Mouse (Mus musculus) myocyte (in vitro differentiated cells): ENCODE measurements around the gene Tent4b. TPM values are rescaled to one million over a fixed set of nuclear protein-coding genes. Genes with fewer than 3 reads are reported as not detected.

ENCODE experiments used
- H3K27me3 ChIP-seq: one replicate; pipeline ENCODE4 v1.6.1; 2011; ENCODE audit not compliant: control insufficient read depth, insufficient read depth, insufficient read length
- H3K36me3 ChIP-seq: one replicate; pipeline ENCODE4 v1.6.1; 2011; ENCODE audit not compliant: control insufficient read depth, insufficient read depth
- H3K4me2 ChIP-seq: one replicate; pipeline ENCODE4 v1.6.1; 2011; ENCODE audit warnings: low read depth, control low read depth
- H3K4me3 ChIP-seq: one replicate; pipeline ENCODE4 v1.5.1; 2011; ENCODE audit warnings: mild to moderate bottlenecking, control low read depth, moderate library complexity
- H3K79me2 ChIP-seq: one replicate; pipeline ENCODE4 v1.6.1; 2011; ENCODE audit not compliant: control insufficient read depth, insufficient read depth
- H3ac ChIP-seq: one replicate; pipeline ENCODE4 v1.6.1; 2011; ENCODE audit not compliant: control insufficient read depth, insufficient read length
- CEBPB ChIP-seq: IDR thresholded peaks from 2 replicates; pipeline ENCODE4 v1.6.1; 2011; ENCODE audit warnings: mild to moderate bottlenecking, moderate library complexity; ENCODE audit not compliant: poor library complexity, insufficient read depth, severe bottlenecking
- E2F4 ChIP-seq: IDR thresholded peaks from one replicate; pipeline ENCODE4 v1.6.1; 2011; ENCODE audit warnings: mild to moderate bottlenecking, control low read depth, moderate library complexity; ENCODE audit not compliant: insufficient read depth
- MAX ChIP-seq: IDR thresholded peaks from one replicate; pipeline ENCODE4 v1.6.1; 2011; ENCODE audit warnings: low read depth, mild to moderate bottlenecking, control low read depth
- MYOD1 ChIP-seq, 3 experiments: IDR thresholded peaks; one replicate each; pipeline ENCODE4 v1.6.1; 2011; ENCODE audit warnings: control low read depth in 2 of 3, low read depth in 2 of 3, mild to moderate bottlenecking in 2 of 3, moderate library complexity in 1 of 3; ENCODE audit not compliant: insufficient read length in 2 of 3, control insufficient read depth in 1 of 3
- MYOG ChIP-seq, 3 experiments: IDR thresholded peaks; one replicate each; pipeline ENCODE4 v1.6.1; 2011; ENCODE audit warnings: control low read depth in 2 of 3, low read depth in 2 of 3, mild to moderate bottlenecking in 2 of 3; ENCODE audit not compliant: insufficient read length in 2 of 3, control insufficient read depth in 1 of 3, insufficient read depth in 1 of 3
- POLR2A ChIP-seq: IDR thresholded peaks from one replicate; pipeline ENCODE4 v1.6.1; 2011; ENCODE audit warnings: low read depth, mild to moderate bottlenecking, control low read depth, moderate library complexity; ENCODE audit not compliant: insufficient read length
- POLR2AphosphoS2 ChIP-seq: IDR thresholded peaks from one replicate; pipeline ENCODE4 v1.6.1; 2011; ENCODE audit warnings: low read depth, control low read depth; ENCODE audit not compliant: insufficient read length
- REST ChIP-seq: IDR thresholded peaks from one replicate; pipeline ENCODE4 v1.6.1; 2011; ENCODE audit warnings: mild to moderate bottlenecking, control low read depth, moderate library complexity; ENCODE audit not compliant: insufficient read depth, insufficient read length
- SRF ChIP-seq: IDR thresholded peaks from one replicate; pipeline ENCODE4 v1.6.1; 2011; ENCODE audit warnings: low read depth; ENCODE audit not compliant: control insufficient read depth, insufficient read length
- TCF12 ChIP-seq: IDR thresholded peaks from one replicate; pipeline ENCODE4 v1.6.1; 2011; ENCODE audit warnings: mild to moderate bottlenecking, control low read depth; ENCODE audit not compliant: poor library complexity, insufficient read depth, severe bottlenecking
- TCF3 ChIP-seq: IDR thresholded peaks from one replicate; pipeline ENCODE4 v1.6.1; 2011; ENCODE audit warnings: low read depth, control low read depth; ENCODE audit not compliant: insufficient read length
- USF1 ChIP-seq: IDR thresholded peaks from one replicate; pipeline ENCODE4 v1.6.1; 2011; ENCODE audit warnings: low read depth, mild to moderate bottlenecking, control low read depth, moderate library complexity
- polyA plus RNA-seq: library from polyadenylated mRNA; unstranded; fragments of >200 nt; fragmentation: generic; extraction: Trizol; gene quantifications from one replicate; pipeline ENCODE4 v1.2.1, GENCODE M21; 2012; ENCODE audit warnings: missing spikeins

The Tent4b gene
- polyA plus RNA-seq, 1 experiment, result 10.7 TPM

GRCm38 (mm10) chr8:88258544-88258943 is 59.5 kb downstream of the Tent4b start:
- H3ac ChIP-seq, result no peak overlapping the region
- TF ChIP-seq MYOG (IDR thresholded peaks at IDR 0.05; ENCODE audit: control insufficient read depth in 1 of 3, insufficient read depth in 1 of 3, insufficient read length in 2 of 3, low read depth in 2 of 3), result no peak
- no peak for TF ChIP-seq TCF3
- TF ChIP-seq USF1, result no peak
- TF ChIP-seq REST, result no peak
- TF ChIP-seq MAX, result no peak
- TF ChIP-seq TCF12, result no peak
- TF ChIP-seq POLR2A, result no peak
- TF ChIP-seq E2F4, result no peak
- TF ChIP-seq SRF, result no peak
- TF ChIP-seq MYOD1 (IDR thresholded peaks at IDR 0.05; ENCODE audit: control insufficient read depth in 1 of 3, insufficient read length in 2 of 3, low read depth in 2 of 3), result no peak
- TF ChIP-seq CEBPB, result no peak
- TF ChIP-seq POLR2AphosphoS2, result no peak
- no peaks in the 10 kb centered on the region for H3K36me3 ChIP-seq
- H3K27me3 ChIP-seq, result no peaks in the 10 kb centered on the region
- H3K4me2 ChIP-seq, result no peak overlapping the region
- no peaks in the 10 kb centered on the region for H3K79me2 ChIP-seq
- no peak overlapping the region for H3K4me3 ChIP-seq

GRCm38 (mm10) chr8:88260466-88260980 is 61.5 kb downstream of the Tent4b start:
- peak; percentile 20 for TF ChIP-seq POLR2AphosphoS2
- no peak for TF ChIP-seq USF1
- peak in 1 of 3 experiments; percentile 49 for TF ChIP-seq MYOG (IDR thresholded peaks at IDR 0.05; ENCODE audit: control insufficient read depth in 1 of 3, insufficient read depth in 1 of 3, insufficient read length in 2 of 3, low read depth in 2 of 3)
- TF ChIP-seq POLR2A, result peak; percentile 40
- peak in 1 of 3 experiments; percentile 23 for TF ChIP-seq MYOD1 (IDR thresholded peaks at IDR 0.05; ENCODE audit: control insufficient read depth in 1 of 3, insufficient read length in 2 of 3, low read depth in 2 of 3)
- H3K27me3 ChIP-seq, result no peaks in the 10 kb centered on the region
- peak overlapping the region; percentile 30 for H3K4me2 ChIP-seq
- no peak overlapping the region for H3K4me3 ChIP-seq
- no peaks in the 10 kb centered on the region for H3K79me2 ChIP-seq
- H3ac ChIP-seq, result no peak overlapping the region
- H3K36me3 ChIP-seq, result no peaks in the 10 kb centered on the region

- H3K36me3 ChIP-seq, result no peaks in the 10 kb centered on the region
- TF ChIP-seq TCF12 (no peak), SRF (no peak), MYOG (IDR thresholded peaks at IDR 0.05; ENCODE audit: control insufficient read depth in 1 of 3, insufficient read depth in 1 of 3, insufficient read length in 2 of 3, low read depth in 2 of 3) (no peak), E2F4 (no peak), MYOD1 (IDR thresholded peaks at IDR 0.05; ENCODE audit: control insufficient read depth in 1 of 3, insufficient read length in 2 of 3, low read depth in 2 of 3) (no peak), CEBPB (no peak), POLR2A (no peak), REST (no peak), MAX (no peak), POLR2AphosphoS2 (no peak), TCF3 (no peak), USF1 (no peak)
- H3K4me2 ChIP-seq, result no peak overlapping the region
- no peaks in the 10 kb centered on the region for H3K27me3 ChIP-seq
- H3K79me2 ChIP-seq, result no peaks in the 10 kb centered on the region
- H3ac ChIP-seq, result no peak overlapping the region
- H3K4me3 ChIP-seq, result no peak overlapping the region
Observed at GRCm38 (mm10) chr8:88262831-88263635, 64.0 kb downstream of the Tent4b start.

- no peak overlapping the region for H3ac ChIP-seq
- no peaks in the 10 kb centered on the region for H3K79me2 ChIP-seq
- H3K27me3 ChIP-seq, result no peaks in the 10 kb centered on the region
- no peak overlapping the region for H3K4me3 ChIP-seq
- H3K4me2 ChIP-seq, result peak overlapping the region; percentile 58
- no peaks in the 10 kb centered on the region for H3K36me3 ChIP-seq
- TF ChIP-seq SRF (no peak), CEBPB (no peak), MYOD1 (IDR thresholded peaks at IDR 0.05; ENCODE audit: control insufficient read depth in 1 of 3, insufficient read length in 2 of 3, low read depth in 2 of 3) (peak in 2 of 3 experiments; percentile 44 to 51), TCF3 (no peak), POLR2AphosphoS2 (no peak), E2F4 (no peak), USF1 (no peak), MAX (no peak), REST (no peak), POLR2A (no peak), MYOG (IDR thresholded peaks at IDR 0.05; ENCODE audit: control insufficient read depth in 1 of 3, insufficient read depth in 1 of 3, insufficient read length in 2 of 3, low read depth in 2 of 3) (peak in 2 of 3 experiments; percentile 68 to 78), TCF12 (peak; percentile 60)
Observed at GRCm38 (mm10) chr8:88265511-88265910, 66.5 kb downstream of the Tent4b start.
